Mouse (Mus musculus) heart, embryonic 14.5 days (tissue): ENCODE measurements around the gene Uvrag. TPM values are rescaled to one million over a fixed set of nuclear protein-coding genes. Genes with fewer than 3 reads are reported as not detected.

ENCODE experiments used
- ATAC-seq: fragments of 200-750 bp; cut with Nextera tagmentation; 2 replicates; pipeline ENCODE4 v1.8.0; 2017; ENCODE audit warnings: low read depth, moderate TSS enrichment; ENCODE audit not compliant: insufficient number of reproducible peaks, insufficient read depth, low FRiP score
- H3K27ac ChIP-seq, 2 experiments: fragments of 200-500 bp in 1 of 2; fragments of 300-500 bp in 1 of 2; sonication (generic) in 1 of 2; replicated peaks in 1 of 2; 2 replicates each; pipeline ENCODE4 v1.5.1; 2012 to 2014; ENCODE audit warnings: low read depth in 2 of 2, low read length in 2 of 2, control low read depth in 1 of 2, mild to moderate bottlenecking in 1 of 2, mixed read lengths in 1 of 2; ENCODE audit not compliant: control insufficient read depth in 1 of 2, insufficient read depth in 1 of 2
- H3K27me3 ChIP-seq: fragments of 300-500 bp; sonication (generic); 2 replicates; pipeline ENCODE4 v1.6.1; 2014; ENCODE audit warnings: mild to moderate bottlenecking, low read length, control low read depth; ENCODE audit not compliant: control insufficient read depth, insufficient read depth
- H3K36me3 ChIP-seq: fragments of 300-500 bp; sonication (generic); 2 replicates; pipeline ENCODE4 v1.6.1; 2014; ENCODE audit warnings: mild to moderate bottlenecking, control low read depth, low read length, mixed read lengths; ENCODE audit not compliant: control insufficient read depth, insufficient read depth
- H3K4me1 ChIP-seq, 2 experiments: fragments of 200-500 bp in 1 of 2; fragments of 300-500 bp in 1 of 2; sonication (generic) in 1 of 2; 2 replicates each; pipeline ENCODE4 v1.6.1; 2012 to 2014; ENCODE audit warnings: low read length in 2 of 2, control low read depth in 1 of 2, mixed read lengths in 1 of 2; ENCODE audit not compliant: control insufficient read depth in 2 of 2, insufficient read depth in 2 of 2
- H3K4me2 ChIP-seq: fragments of 300-500 bp; sonication (generic); 2 replicates; pipeline ENCODE4 v1.6.1; 2014; ENCODE audit warnings: mild to moderate bottlenecking, low read length
- H3K4me3 ChIP-seq, 2 experiments: fragments of 200-500 bp in 1 of 2; fragments of 300-500 bp in 1 of 2; sonication (generic) in 1 of 2; 2 replicates each; pipeline ENCODE4 v1.5.1; 2012 to 2014; ENCODE audit warnings: low read length in 2 of 2, mild to moderate bottlenecking in 2 of 2, control low read depth in 1 of 2, low read depth in 1 of 2, moderate library complexity in 1 of 2; ENCODE audit not compliant: control insufficient read depth in 1 of 2, insufficient read depth in 1 of 2
- H3K9ac ChIP-seq: fragments of 300-500 bp; sonication (generic); 2 replicates; pipeline ENCODE4 v1.6.1; 2014; ENCODE audit warnings: mild to moderate bottlenecking, low read length
- H3K9me3 ChIP-seq: fragments of 300-500 bp; sonication (generic); 2 replicates; pipeline ENCODE4 v1.6.1; 2016; ENCODE audit warnings: low read length, control low read depth; ENCODE audit not compliant: control insufficient read depth
- WGBS: fragments of 180-500 bp; shearing (Covaris S2); extraction: QIAGEN DNeasy Blood & Tissue Kit; methylation state at CpG from one replicate; pipeline ENCODE4 v1.1.7; 2014; 5-methylcytosine and 5-hydroxymethylcytosine counted together
- polyA plus RNA-seq: library from polyadenylated mRNA; unstranded; fragments of >200 nt; fragmentation: Nextera tagmentation; extraction: Ambion mirVana; gene quantifications from 2 replicates; pipeline ENCODE4 v1.2.1, GENCODE M21; 2014

The Uvrag gene
- polyA plus RNA-seq, 1 experiment from 2014 or later = 18.9 TPM

- H3K9me3 ChIP-seq = no peaks in the 10 kb centered on the region
- H3K9ac ChIP-seq = peak overlapping the region; percentile 70
- no peaks in the 10 kb centered on the region for H3K36me3 ChIP-seq
- 0 out of 4 replicates have a peak overlapping the region, but pooled peaks of 1 of the 2 experiments have one; percentile 4 for H3K27ac ChIP-seq
- H3K4me3 ChIP-seq = peak overlapping the region; percentile 55 to 64
- H3K4me2 ChIP-seq = peak overlapping the region; percentile 97
- 3% methylated on average over 12 of the region's 12 CpGs for WGBS
- H3K27me3 ChIP-seq = peaks cover 17% of the 10 kb centered on the region; the same call in 1 of the 2 replicates
- peaks cover 57 to 76% of the 10 kb centered on the region in 2 experiments for H3K4me1 ChIP-seq
- ATAC-seq = no peak
Observed at GRCm38 (mm10) chr7:98839312-98839711, 301.6 kb downstream of the Uvrag start.

GRCm38 (mm10) chr7:98838729-98839141, 302.2 kb downstream of the Uvrag start:
- Histone ChIP-seq H3K36me3 (no peaks in the 10 kb centered on the region), H3K4me1 (peaks cover 54 to 75% of the 10 kb centered on the region in 2 experiments), H3K27ac (no peak overlapping the region)

GRCm38 (mm10) chr7:98837901-98838300, 303.0 kb downstream of the Uvrag start:
- peak overlapping the region; percentile 70 for H3K9ac ChIP-seq
- under 1% methylated on average over 17 of the region's 17 CpGs for whole genome bisulfite sequencing
- ATAC-seq = 0 out of 2 replicates have a peak, but pooled peaks have one; percentile 28
- peak overlapping the region; percentile 97 for H3K4me2 ChIP-seq
- no peak overlapping the region for H3K27ac ChIP-seq
- H3K27me3 ChIP-seq = peaks cover 31% of the 10 kb centered on the region
- peak overlapping the region; percentile 55 to 64 for H3K4me3 ChIP-seq
- H3K36me3 ChIP-seq = no peaks in the 10 kb centered on the region
- peaks cover 46 to 67% of the 10 kb centered on the region in 2 experiments for H3K4me1 ChIP-seq
- H3K9me3 ChIP-seq = no peaks in the 10 kb centered on the region

More at GRCm38 (mm10) chr7:98838729-98839141, 302.2 kb downstream of the Uvrag start:
- Histone ChIP-seq H3K9me3 (no peaks in the 10 kb centered on the region), H3K9ac (peak overlapping the region; percentile 70), H3K4me3 (peak overlapping the region; percentile 55 to 64), H3K4me2 (peak overlapping the region; percentile 97), H3K27me3 (peaks cover 23% of the 10 kb centered on the region; the same call in 1 of the 2 replicates)
- under 1% methylated on average over 48 of the region's 48 CpGs for WGBS
- peak; percentile 26 for ATAC-seq

GRCm38 (mm10) chr7:98836646-98837045, 304.3 kb downstream of the Uvrag start:
- Histone ChIP-seq H3K27ac (no peak overlapping the region), H3K4me1 (peaks cover 44 to 55% of the 10 kb centered on the region in 2 experiments), H3K9ac (peak overlapping the region; percentile 72; the same call in 1 of the 2 replicates), H3K4me3 (peak overlapping the region; percentile 48 to 58), H3K4me2 (peak overlapping the region; percentile 97), H3K36me3 (no peaks in the 10 kb centered on the region), H3K27me3 (peaks cover 38% of the 10 kb centered on the region), H3K9me3 (no peaks in the 10 kb centered on the region)
- 1% methylated on average over 23 of the region's 23 CpGs for WGBS
- no peak for ATAC-seq

- H3K4me3 ChIP-seq = peak overlapping the region; percentile 48 to 58
- H3K9ac ChIP-seq = peak overlapping the region; percentile 72
- H3K4me1 ChIP-seq = peaks cover 35 to 47% of the 10 kb centered on the region in 2 experiments
- H3K36me3 ChIP-seq = no peaks in the 10 kb centered on the region
- no peaks in the 10 kb centered on the region for H3K9me3 ChIP-seq
- no peak for ATAC-seq
- no peak overlapping the region for H3K27ac ChIP-seq
- H3K27me3 ChIP-seq = peaks cover 46% of the 10 kb centered on the region
- under 1% methylated on average over 44 of the region's 46 CpGs for WGBS
- peak overlapping the region; percentile 97 for H3K4me2 ChIP-seq
Observed at GRCm38 (mm10) chr7:98835519-98836441, 305.2 kb downstream of the Uvrag start.

Other genes starting within 250 kb of the Uvrag start
- 19.8 and 22.3 TPM in 2 replicates for gene Dgat2, start 41.6 kb upstream of the Uvrag start, polyA plus RNA-seq
- gene Mogat2, start 97.5 kb upstream of the Uvrag start, polyA plus RNA-seq = 1.1 and 1.7 TPM in 2 replicates
- 2.1 and 2.4 TPM in 2 replicates for gene Map6, start 126.3 kb upstream of the Uvrag start, polyA plus RNA-seq
- gene Serpinh1, start 212.1 kb upstream of the Uvrag start, polyA plus RNA-seq = 401 and 427 TPM in 2 replicates
- 24.9 and 25.5 TPM in 2 replicates for gene Gdpd5, start 240.3 kb upstream of the Uvrag start, polyA plus RNA-seq